Mouse (Mus musculus): ENCODE data around the gene Mtfr1l. TPM values are rescaled to one million over a fixed set of nuclear protein-coding genes. Genes with fewer than 3 reads are reported as not detected.

Gene Mtfr1l
- total RNA-seq (2021) = 10 to 100 TPM; 82.0 to 86.7 TPM
- long read RNA-seq, transcript Mtfr1l-201 (7 exons, 2,025 nt) = minor isoform, 39 of 176 reads
- long read RNA-seq, transcript Mtfr1l-202 (7 exons, 1,969 nt) = major isoform, 70 of 176 reads
- long read RNA-seq, partial matches to known transcripts = 24 of 176 reads
- long read RNA-seq, other reads (novel, unspliced or antisense) = 43 of 176 reads

GRCm38 (mm10) chr4:134534932-134535786 lies at the start of gene Mtfr1l:
Gene Mtfr1l, minus strand, starts transcription at chr4:134535387.
- DNase-seq (ENCODE audit: low spot score in 2 of 2) = peak; percentile 94 to 96

- no peak for DNase-seq (ENCODE audit: low spot score in 2 of 2)
Observed at GRCm38 (mm10) chr4:134583513-134583912, 48.3 kb upstream of the Mtfr1l start.

- no peak for DNase-seq (ENCODE audit: low spot score in 2 of 2)
Observed at GRCm38 (mm10) chr4:134581365-134581764, 46.2 kb upstream of the Mtfr1l start.

- peak; percentile 80 to 81 for DNase-seq (ENCODE audit: low spot score in 2 of 2)
Observed at GRCm38 (mm10) chr4:134580351-134581148, 45.4 kb upstream of the Mtfr1l start.

- DNase-seq (ENCODE audit: low spot score in 2 of 2) = no peak
Observed at GRCm38 (mm10) chr4:134579620-134580019, 44.4 kb upstream of the Mtfr1l start.

GRCm38 (mm10) chr4:134579212-134579611 lies 44.0 kb upstream of the Mtfr1l start:
- DNase-seq (ENCODE audit: low spot score in 2 of 2) = no peak

GRCm38 (mm10) chr4:134578407-134578806 lies 43.2 kb upstream of the Mtfr1l start:
- DNase-seq (ENCODE audit: low spot score in 2 of 2) = no peak

GRCm38 (mm10) chr4:134577281-134577680 lies 42.1 kb upstream of the Mtfr1l start:
- DNase-seq (ENCODE audit: low spot score in 2 of 2) = no peak

- no peak for DNase-seq (ENCODE audit: low spot score in 2 of 2)
Observed at GRCm38 (mm10) chr4:134575486-134575885, 40.3 kb upstream of the Mtfr1l start.

- no peak for DNase-seq (ENCODE audit: low spot score in 2 of 2)
Observed at GRCm38 (mm10) chr4:134572449-134573300, 37.5 kb upstream of the Mtfr1l start.

- no peak for DNase-seq (ENCODE audit: low spot score in 2 of 2)
Observed at GRCm38 (mm10) chr4:134570704-134571451, 35.7 kb upstream of the Mtfr1l start.

GRCm38 (mm10) chr4:134569831-134570230 lies 34.6 kb upstream of the Mtfr1l start:
- no peak for DNase-seq (ENCODE audit: low spot score in 2 of 2)

- no peak for DNase-seq (ENCODE audit: low spot score in 2 of 2)
Observed at GRCm38 (mm10) chr4:134569205-134569604, 34.0 kb upstream of the Mtfr1l start.

GRCm38 (mm10) chr4:134567377-134568226 lies 32.4 kb upstream of the Mtfr1l start:
- peak; percentile 48 to 64 for DNase-seq (ENCODE audit: low spot score in 2 of 2)

- DNase-seq (ENCODE audit: low spot score in 2 of 2) = no peak
Observed at GRCm38 (mm10) chr4:134564093-134564492, 28.9 kb upstream of the Mtfr1l start.

GRCm38 (mm10) chr4:134563624-134564023 lies 28.4 kb upstream of the Mtfr1l start:
- no peak for DNase-seq (ENCODE audit: low spot score in 2 of 2)

- DNase-seq (ENCODE audit: low spot score in 2 of 2) = no peak
Observed at GRCm38 (mm10) chr4:134562014-134562413, 26.8 kb upstream of the Mtfr1l start.

- no peak for DNase-seq (ENCODE audit: low spot score in 2 of 2)
Observed at GRCm38 (mm10) chr4:134560699-134561098, 25.5 kb upstream of the Mtfr1l start.

GRCm38 (mm10) chr4:134559154-134559553 lies 24.0 kb upstream of the Mtfr1l start:
- DNase-seq (ENCODE audit: low spot score in 2 of 2) = no peak

Data from layer of hippocampus, postnatal 10 days (tissue).